Mouse (Mus musculus): ENCODE measurements around the gene Arhgap15.

The Arhgap15 gene

GRCm38 (mm10) chr2:44354786-44355185 is 606.2 kb downstream of the Arhgap15 start:
- no peak for DNase-seq (ENCODE audit: low spot score)

- no peak for DNase-seq (ENCODE audit: low spot score)
These were observed 606.7 kb downstream of the Arhgap15 start for GRCm38 (mm10) chr2:44355316-44355715.

GRCm38 (mm10) chr2:44356248-44356886 is 607.7 kb downstream of the Arhgap15 start:
- no peak for DNase-seq (ENCODE audit: low spot score)

- DNase-seq (ENCODE audit: low spot score), result no peak
These were observed 608.2 kb downstream of the Arhgap15 start for GRCm38 (mm10) chr2:44356887-44357251.

GRCm38 (mm10) chr2:44380225-44380624 is 631.6 kb downstream of the Arhgap15 start:
- no peak for DNase-seq (ENCODE audit: low spot score)

- no peak for DNase-seq (ENCODE audit: low spot score)
These were observed 635.9 kb downstream of the Arhgap15 start for GRCm38 (mm10) chr2:44384541-44384940.

GRCm38 (mm10) chr2:44389556-44389955 is 640.9 kb downstream of the Arhgap15 start:
- DNase-seq (ENCODE audit: low spot score), result no peak

GRCm38 (mm10) chr2:44393789-44394188 is 645.2 kb downstream of the Arhgap15 start:
- DNase-seq (ENCODE audit: low spot score), result no peak

GRCm38 (mm10) chr2:44394956-44395501 is 646.4 kb downstream of the Arhgap15 start:
- no peak for DNase-seq (ENCODE audit: low spot score)

GRCm38 (mm10) chr2:44395577-44395976 is 647.0 kb downstream of the Arhgap15 start:
- DNase-seq (ENCODE audit: low spot score), result peak; percentile 32

- DNase-seq (ENCODE audit: low spot score), result no peak
These were observed 648.6 kb downstream of the Arhgap15 start for GRCm38 (mm10) chr2:44397209-44397608.

GRCm38 (mm10) chr2:44397735-44398337 is 649.2 kb downstream of the Arhgap15 start:
- no peak for DNase-seq (ENCODE audit: low spot score)

GRCm38 (mm10) chr2:44399191-44399926 is 650.7 kb downstream of the Arhgap15 start:
- DNase-seq (ENCODE audit: low spot score), result no peak

GRCm38 (mm10) chr2:44401704-44402422 is 653.2 kb downstream of the Arhgap15 start:
- DNase-seq (ENCODE audit: low spot score), result peak; percentile 6

- no peak for DNase-seq (ENCODE audit: low spot score)
These were observed 663.0 kb downstream of the Arhgap15 start for GRCm38 (mm10) chr2:44411660-44412059.

- no peak for DNase-seq (ENCODE audit: low spot score)
These were observed 667.7 kb downstream of the Arhgap15 start for GRCm38 (mm10) chr2:44416331-44416730.

- no peak for DNase-seq (ENCODE audit: low spot score)
These were observed 671.1 kb downstream of the Arhgap15 start for GRCm38 (mm10) chr2:44419547-44420225.

GRCm38 (mm10) chr2:44430521-44430920 is 681.9 kb downstream of the Arhgap15 start:
- no peak for DNase-seq (ENCODE audit: low spot score)

- no peak for DNase-seq (ENCODE audit: low spot score)
These were observed 688.0 kb downstream of the Arhgap15 start for GRCm38 (mm10) chr2:44436652-44437051.

GRCm38 (mm10) chr2:44437496-44438057 is 689.0 kb downstream of the Arhgap15 start:
- no peak for DNase-seq (ENCODE audit: low spot score)

- no peak for DNase-seq (ENCODE audit: low spot score)
These were observed 689.4 kb downstream of the Arhgap15 start for GRCm38 (mm10) chr2:44438070-44438469.
